ENCODE assay signal across 1 mouse cellular context in the genomic region with DNA sequence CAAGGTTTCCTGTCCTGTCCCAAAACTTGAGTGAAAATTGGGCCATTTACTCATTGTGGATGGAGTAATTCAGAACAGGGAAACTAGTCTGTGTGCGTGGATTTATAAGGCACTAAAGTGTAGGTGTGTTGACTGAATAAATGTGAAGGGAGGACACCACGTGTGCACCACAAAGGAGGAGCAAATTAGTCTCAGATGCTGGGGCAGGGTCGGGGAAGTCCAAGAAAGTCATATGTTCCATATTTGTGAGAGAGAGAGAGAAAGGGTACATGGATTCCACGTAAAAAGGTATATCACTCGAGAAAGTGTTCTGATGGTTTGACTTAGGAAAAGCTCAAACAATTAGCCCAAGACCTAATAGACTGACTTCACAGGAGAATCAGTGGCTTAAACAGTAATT.
TF ChIP-seq lines count a peak whose summit lies in the region.

No protein-coding gene starts in this region.

TF ChIP-seq in CH12.LX, 34 proteins besides CTCF, POLR2A, EP300 and RAD21 (continued from another document):
- TF ChIP-seq TCF12 (IDR thresholded peaks at IDR 0.05; ENCODE audit: low read depth, low read length) (0 out of 2 replicates have a peak, but pooled peaks have one; percentile 42), NELFE (IDR thresholded peaks at IDR 0.05; ENCODE audit: low read depth, low read length) (no peak), MAZ (IDR thresholded peaks at IDR 0.05; ENCODE audit: low read depth, low read length) (0 out of 2 replicates have a peak, but pooled peaks have one; percentile 22), MEF2A (IDR thresholded peaks at IDR 0.05; ENCODE audit: borderline replicate concordance, low read depth, low read length) (peak; percentile 49; the same call in 1 of the 2 replicates), PAX5 (IDR thresholded peaks at IDR 0.05; ENCODE audit: low read length) (no peak), IRF4 (IDR thresholded peaks at IDR 0.05; ENCODE audit: low read depth, low read length) (peak; percentile 61), SIN3A (IDR thresholded peaks at IDR 0.05; ENCODE audit: low read length) (no peak), JUND (conservative IDR thresholded peaks at IDR 0.05; ENCODE audit: low read depth, low read length) (peak; percentile 65; the same call in 1 of the 2 replicates), USF2 (conservative IDR thresholded peaks at IDR 0.05; ENCODE audit: low read depth, low read length) (peak; percentile 44; the same call in 1 of the 2 replicates), ETS1 (conservative IDR thresholded peaks at IDR 0.05; ENCODE audit: low read depth, low read length) (peak; percentile 75; the same call in 1 of the 2 replicates), MYC (IDR thresholded peaks at IDR 0.05; ENCODE audit: low read depth, low read length) (peak; percentile 48; the same call in 1 of the 2 replicates), HCFC1 (IDR thresholded peaks at IDR 0.05; ENCODE audit: low read depth, low read length) (no peak), CHD2 (IDR thresholded peaks at IDR 0.05; ENCODE audit: low read length) (no peak), ELF1 (IDR thresholded peaks at IDR 0.05; ENCODE audit: low read depth, low read length) (no peak), JUN (IDR thresholded peaks at IDR 0.05; ENCODE audit: insufficient read depth, low read depth, low read length) (peak; percentile 49; the same call in 1 of the 2 replicates), ZNF384 (IDR thresholded peaks at IDR 0.05; ENCODE audit: low read depth, low read length) (no peak), GABPA (IDR thresholded peaks at IDR 0.05; ENCODE audit: insufficient replicate concordance, low read depth, low read length) (no peak)
